Mouse (Mus musculus): Measurements from ENCODE around the gene Cd3e.
"Not testable (repeated sequence)": the region's sequence is repeated elsewhere in the genome, so short reads cannot be mapped to it uniquely, and the experiment has no call there.

The Cd3e gene

DNA sequence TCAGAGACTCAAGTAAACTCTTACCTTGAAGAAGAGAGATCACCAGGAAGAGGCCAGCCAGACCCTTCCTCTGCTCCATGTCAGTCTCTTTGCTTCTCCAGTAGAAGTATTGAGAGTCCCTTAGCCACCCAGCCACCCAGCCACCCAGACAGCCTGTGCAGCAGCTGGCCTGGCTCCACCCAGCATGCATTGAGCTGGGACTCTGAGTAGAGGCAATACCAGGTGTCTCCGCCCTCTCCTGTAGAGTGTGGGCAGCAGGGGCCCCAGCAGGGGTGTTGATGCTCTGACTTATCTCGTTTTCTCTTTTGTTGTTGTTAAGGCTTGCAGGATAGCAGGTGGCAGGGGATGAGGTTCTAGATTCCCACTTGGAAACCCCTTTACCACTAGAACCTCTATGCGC lies 29.2 kb downstream of the Cd3e start, which contains the start of gene Cd3g:
Cd3g (minus strand) TSS at position 190 of the 400 bp plus-strand sequence.
- DNase-seq (ENCODE audit: low read depth, low spot score) = no peak

DNA sequence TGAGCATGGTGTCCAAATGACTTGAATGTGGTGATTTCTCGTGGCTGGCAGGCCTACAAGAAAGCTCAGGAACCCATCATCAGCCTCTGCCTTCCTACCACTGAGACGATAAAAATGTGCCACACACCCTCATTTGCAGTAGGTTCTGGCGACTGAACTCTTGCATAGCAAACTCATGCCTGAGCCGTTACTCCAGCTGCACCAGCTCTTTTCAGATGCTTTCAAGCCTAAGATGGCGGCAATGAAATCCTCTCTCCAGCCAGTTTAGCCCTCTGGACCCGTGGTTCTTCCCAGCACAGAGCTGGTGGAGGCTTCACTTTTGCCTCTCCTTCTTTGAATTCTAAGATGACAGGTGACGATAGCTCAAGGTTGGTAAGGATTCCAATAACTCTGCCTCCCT lies 29.6 kb downstream of the Cd3e start:
- DNase-seq (ENCODE audit: low read depth, low spot score) = no peak

DNA sequence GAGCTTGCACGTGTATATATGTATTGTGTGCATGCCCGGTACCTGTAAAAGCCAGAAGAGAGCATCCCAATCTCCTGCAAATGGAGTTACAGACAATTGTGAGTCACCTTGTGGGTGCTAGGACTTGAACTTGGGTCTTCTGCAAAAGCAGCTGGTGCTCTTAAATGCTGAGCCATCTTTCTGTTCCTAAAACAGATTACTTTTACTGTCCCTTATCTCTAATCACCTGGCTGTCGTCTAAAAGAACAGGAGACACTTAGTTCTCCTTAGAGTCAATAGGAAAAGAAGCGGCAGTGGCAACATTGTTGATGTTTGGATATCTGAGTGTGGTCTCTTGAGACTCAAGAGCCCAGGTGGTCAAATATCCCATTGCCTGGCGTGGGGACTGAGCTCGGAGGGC lies 31.6 kb downstream of the Cd3e start:
- DNase-seq (ENCODE audit: low read depth, low spot score) = no peak

DNA sequence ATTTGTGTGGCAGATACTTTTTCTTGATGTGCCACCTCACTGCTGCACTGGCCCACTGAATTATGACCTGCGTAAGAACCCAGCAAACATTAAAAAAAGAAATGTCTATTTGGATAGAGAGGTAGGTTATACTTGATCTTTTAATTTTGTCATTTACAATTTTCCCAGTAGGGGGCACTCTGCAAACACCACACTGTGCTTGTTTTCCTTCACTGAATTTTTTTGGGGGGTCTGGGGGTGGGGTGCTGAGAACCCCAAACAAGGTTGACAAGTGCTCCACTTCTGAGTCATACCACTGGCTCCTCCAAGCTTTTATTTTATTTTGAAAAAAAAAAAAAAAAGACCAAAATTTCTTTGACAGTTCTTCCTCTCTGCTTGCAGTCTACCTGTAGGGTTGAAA lies 40.0 kb downstream of the Cd3e start:
- DNase-seq (ENCODE audit: low read depth, low spot score) = no peak

DNA sequence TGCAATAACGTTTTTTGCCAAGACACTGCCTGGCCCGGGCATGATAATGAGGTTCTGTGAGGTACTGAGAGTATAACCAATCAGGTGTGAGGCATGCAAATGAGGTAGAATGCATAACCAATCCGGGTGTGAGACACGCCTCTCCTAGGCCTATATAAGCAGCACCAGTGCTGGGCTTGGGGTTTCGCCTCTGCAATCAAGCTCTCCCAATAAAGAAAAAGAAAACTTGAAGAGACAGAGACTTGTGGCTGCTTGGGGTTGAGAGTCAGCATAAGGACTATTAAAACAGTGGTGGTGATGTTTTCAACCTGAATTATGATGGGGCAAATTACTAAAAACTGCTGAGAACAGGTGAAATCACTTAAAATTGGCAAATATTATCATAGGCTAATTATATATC lies 41.7 kb downstream of the Cd3e start:
- DNase-seq (ENCODE audit: low read depth, low spot score) = not testable (repeated sequence)

DNA sequence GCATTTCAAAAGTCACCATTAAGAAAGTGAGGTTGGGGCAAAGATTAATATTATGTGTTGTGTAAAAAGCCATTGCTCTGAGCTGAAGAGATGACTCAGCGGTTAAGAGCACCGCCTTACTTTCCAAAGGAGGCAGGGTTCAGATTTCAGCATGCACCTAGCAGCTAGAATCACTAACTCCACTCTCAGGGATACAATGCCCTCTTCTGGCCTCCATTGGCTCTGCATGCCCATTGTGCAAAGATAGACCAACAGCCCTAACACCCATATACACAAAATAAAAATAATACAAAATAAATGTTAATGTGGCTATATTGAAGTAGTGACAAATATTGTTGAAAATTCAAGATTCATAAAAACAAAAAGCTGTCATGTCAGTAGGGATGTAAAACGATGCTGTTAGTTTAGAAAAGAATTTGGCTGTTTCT lies 42.6 kb downstream of the Cd3e start:
- peak; percentile 81 for DNase-seq (ENCODE audit: low read depth, low spot score)

DNA sequence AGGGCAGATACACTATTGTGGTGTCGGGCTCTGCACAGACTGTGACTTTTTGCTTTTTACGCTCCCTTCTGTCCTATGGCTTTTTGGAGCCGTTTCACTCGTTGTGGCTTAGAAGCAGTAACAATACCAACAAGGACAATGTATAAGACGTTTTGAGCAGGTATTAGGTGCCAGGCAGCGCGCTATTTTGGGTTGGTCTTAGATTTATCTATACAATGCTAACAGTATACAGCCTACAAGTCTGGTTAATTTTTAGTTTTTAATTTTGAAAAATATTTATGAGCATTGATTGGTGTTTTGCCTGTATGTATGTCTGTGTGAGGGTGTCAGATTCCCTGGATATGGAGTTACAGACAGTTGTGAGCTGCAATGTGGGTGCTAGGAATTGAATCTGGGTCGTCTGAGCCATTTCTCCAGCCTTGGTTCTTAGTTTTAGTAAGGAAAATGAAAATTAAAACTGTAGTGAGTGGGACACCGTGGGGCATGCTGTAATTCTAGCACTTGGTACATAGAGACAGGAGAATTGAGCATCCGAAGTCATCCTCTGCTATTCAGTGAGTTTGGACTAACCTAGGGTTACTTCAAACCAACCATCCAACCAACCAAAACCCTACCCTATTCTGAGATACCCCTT lies 43.5 kb downstream of the Cd3e start:
- peak; percentile 16 for DNase-seq (ENCODE audit: low read depth, low spot score)

DNA sequence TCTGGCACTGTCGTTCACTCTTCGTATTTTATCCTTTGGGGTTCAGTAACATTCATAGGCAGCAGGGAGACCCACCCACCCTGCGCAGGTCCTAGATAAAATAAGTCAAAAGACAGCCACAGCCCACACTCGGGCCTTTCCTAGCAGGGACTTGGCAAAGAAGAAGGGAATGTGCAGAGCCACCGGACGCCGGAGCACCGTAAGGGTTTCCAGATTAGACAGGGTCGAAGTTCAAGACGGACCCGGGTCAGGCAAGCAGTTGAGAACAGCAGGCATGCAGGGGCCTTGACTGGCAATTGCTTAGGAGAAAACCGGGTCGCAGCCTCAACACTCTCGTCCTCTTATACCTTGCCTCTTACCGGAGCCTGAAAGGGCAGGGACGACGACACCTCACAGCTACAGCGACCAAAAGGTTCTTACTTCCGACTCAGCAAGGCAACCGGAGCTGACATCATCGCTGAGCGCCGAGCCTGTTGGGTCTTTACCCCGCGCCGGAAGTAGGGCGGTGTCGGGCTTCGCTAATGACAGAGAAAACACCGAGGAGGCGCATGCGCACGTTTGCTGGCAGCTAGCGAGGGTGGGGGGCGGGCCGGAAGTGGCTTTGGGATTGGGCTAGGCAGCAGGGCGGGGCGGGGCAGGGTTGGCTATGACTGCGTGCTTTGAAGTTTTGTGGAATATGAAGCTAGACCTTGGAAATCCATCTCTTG lies 44.1 kb downstream of the Cd3e start, which contains the start of gene Ube4a:
Ube4a (minus strand) TSS at position 475 of the 707 bp plus-strand sequence.
- DNase-seq (ENCODE audit: low read depth, low spot score) = peak; percentile 99

DNA sequence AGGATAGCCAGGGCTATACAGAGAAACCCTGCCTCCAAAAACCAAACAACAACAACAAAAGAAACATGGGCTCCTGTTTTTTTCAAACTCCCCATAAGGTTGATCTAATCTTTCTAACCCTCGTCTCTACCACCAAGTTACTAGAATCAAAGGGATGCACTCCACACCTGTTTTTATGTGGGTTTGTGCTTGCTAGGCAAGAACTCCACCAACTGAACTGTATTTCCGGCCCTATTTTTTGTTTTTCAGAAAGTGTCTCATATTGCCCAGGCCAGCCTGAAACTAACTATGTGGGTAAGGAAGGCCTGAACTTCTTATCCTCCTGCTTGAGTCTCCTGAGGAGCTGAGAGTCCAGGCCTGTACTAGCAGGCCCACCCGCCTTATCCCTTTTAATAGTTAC lies 55.0 kb downstream of the Cd3e start:
- DNase-seq (ENCODE audit: low read depth, low spot score) = no peak
